Mouse (Mus musculus) embryonic facial prominence, embryonic 14.5 days (tissue): ENCODE measurements around the gene Brat1. TPM values are rescaled to one million over a fixed set of nuclear protein-coding genes. Genes with fewer than 3 reads are reported as not detected.

Source experiments
- ATAC-seq: fragments of 200-750 bp; cut with Nextera tagmentation; 2 replicates; pipeline ENCODE4 v1.8.0; 2017; ENCODE audit warnings: low read depth, moderate number of reproducible peaks, moderate TSS enrichment
- DNase-seq: peaks from one replicate; pipeline ENCODE4 v3.0.0-alpha.2; 2015; ENCODE audit warnings: low spot score
- H3K27ac ChIP-seq: fragments of 300-500 bp; sonication (generic); replicated peaks from 2 replicates; pipeline ENCODE4 v1.5.1; 2014; ENCODE audit warnings: low read depth, mild to moderate bottlenecking, low read length, moderate library complexity
- H3K27me3 ChIP-seq: fragments of 300-500 bp; sonication (generic); replicated peaks from 2 replicates; pipeline ENCODE4 v1.6.1; 2014; ENCODE audit warnings: low read length; ENCODE audit not compliant: control insufficient read depth, insufficient read depth
- H3K36me3 ChIP-seq: fragments of 300-500 bp; sonication (generic); 2 replicates; pipeline ENCODE4 v1.6.1; 2014; ENCODE audit warnings: low read length, mixed read lengths; ENCODE audit not compliant: control insufficient read depth, insufficient read depth
- H3K4me1 ChIP-seq: fragments of 300-500 bp; sonication (generic); 2 replicates; pipeline ENCODE4 v1.6.1; 2014; ENCODE audit warnings: antibody characterized with exemption, low read length; ENCODE audit not compliant: control insufficient read depth, insufficient read depth
- H3K4me2 ChIP-seq: fragments of 300-500 bp; sonication (generic); 2 replicates; pipeline ENCODE4 v1.6.1; 2014; ENCODE audit warnings: low read depth, mild to moderate bottlenecking, low read length, moderate library complexity, mixed read lengths
- H3K4me3 ChIP-seq: fragments of 300-500 bp; sonication (generic); 2 replicates; pipeline ENCODE4 v1.5.1; 2014; ENCODE audit warnings: low read depth, mild to moderate bottlenecking, low read length
- H3K9ac ChIP-seq: fragments of 300-500 bp; sonication (generic); 2 replicates; pipeline ENCODE4 v1.6.1; 2014; ENCODE audit warnings: low read depth, mild to moderate bottlenecking, low read length, moderate library complexity, mixed read lengths
- H3K9me3 ChIP-seq: fragments of 300-500 bp; sonication (generic); 2 replicates; pipeline ENCODE4 v1.6.1; 2016; ENCODE audit warnings: low read length; ENCODE audit not compliant: control insufficient read depth
- WGBS: fragments of 180-500 bp; shearing (Covaris S2); extraction: QIAGEN DNeasy Blood & Tissue Kit; methylation state at CpG from one replicate; pipeline ENCODE4 v1.1.7; 2014; 5-methylcytosine and 5-hydroxymethylcytosine counted together
- polyA plus RNA-seq: library from polyadenylated mRNA; unstranded; fragments of >200 nt; fragmentation: Nextera tagmentation; extraction: Ambion mirVana; gene quantifications from 2 replicates; pipeline ENCODE4 v1.2.1, GENCODE M21; 2014

The Brat1 gene
- polyA plus RNA-seq, 1 experiment from 2014 or later = 17.8 TPM

DNA sequence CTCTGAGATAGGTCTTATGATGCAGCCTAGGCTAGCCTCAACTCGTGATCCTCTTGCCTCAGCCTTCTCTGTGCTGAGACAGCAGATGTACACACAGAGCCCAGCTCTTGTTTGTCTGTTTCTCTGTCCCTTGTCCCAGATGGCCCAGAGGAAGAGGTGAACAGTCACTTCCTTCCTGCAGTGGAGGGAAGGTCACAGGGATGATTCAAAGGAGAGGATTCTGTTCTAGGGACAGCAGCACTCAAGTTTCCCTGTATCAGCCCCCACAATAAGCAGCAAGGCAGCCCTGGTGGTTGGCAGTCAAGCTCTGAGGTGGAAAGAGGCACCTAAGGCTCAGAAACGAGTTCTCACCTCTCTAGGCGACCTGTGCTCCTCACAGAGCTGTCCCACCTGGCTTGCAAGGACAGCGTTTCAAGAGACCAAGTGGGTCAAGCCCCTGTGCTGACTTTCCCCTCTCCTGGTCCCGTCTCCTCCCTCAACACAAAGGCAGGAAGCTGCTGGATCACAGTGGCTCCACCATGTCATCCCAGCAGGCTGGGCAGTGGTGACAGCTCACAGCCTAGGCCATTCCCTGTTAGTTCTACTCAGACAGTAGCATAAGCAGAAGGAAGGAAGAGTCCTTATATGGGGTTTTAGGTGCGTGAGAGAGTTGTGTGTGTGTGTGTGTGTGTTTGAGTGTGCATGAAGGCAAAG, 60.3 kb downstream of the Brat1 start:
- 61% methylated on average over 6 of the region's 6 CpGs for WGBS
- Histone ChIP-seq H3K9ac (no peak overlapping the region), H3K27ac (peak overlapping the region; percentile 42; the same call in 1 of the 2 replicates), H3K36me3 (peaks cover 23% of the 10 kb centered on the region), H3K27me3 (no peaks in the 10 kb centered on the region), H3K4me2 (no peak overlapping the region), H3K9me3 (no peaks in the 10 kb centered on the region), H3K4me3 (no peak overlapping the region), H3K4me1 (peaks cover 11% of the 10 kb centered on the region)
- ATAC-seq (no peak), DNase-seq (no peak)

DNA sequence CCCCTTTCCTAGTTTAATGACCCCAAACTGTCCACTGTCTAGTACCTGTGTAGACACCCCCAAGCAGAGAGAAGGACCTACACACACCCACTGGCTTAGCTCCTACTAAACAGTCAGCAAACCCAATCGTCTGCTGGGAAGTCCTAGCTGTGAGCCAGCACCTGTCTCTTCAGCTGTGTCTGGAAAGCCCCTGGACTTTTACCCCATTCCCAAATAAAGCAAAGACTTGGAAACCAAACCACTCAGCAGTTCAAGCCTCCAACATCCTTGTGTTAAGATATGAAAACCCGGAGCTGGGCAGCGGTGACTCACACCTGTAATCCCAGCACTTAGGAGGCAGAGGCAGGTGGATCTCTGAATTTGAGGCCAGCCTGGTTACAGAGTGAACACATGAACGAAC, 61.8 kb downstream of the Brat1 start:
- no peak overlapping the region for H3K4me2 ChIP-seq
- no peaks in the 10 kb centered on the region for H3K9me3 ChIP-seq
- H3K36me3 ChIP-seq = peaks cover 9% of the 10 kb centered on the region; the same call in 1 of the 2 replicates
- no peak for DNase-seq
- WGBS = 90% methylated on average over 4 of the region's 4 CpGs
- no peak overlapping the region for H3K9ac ChIP-seq
- H3K4me3 ChIP-seq = no peak overlapping the region
- ATAC-seq = no peak
- no peak overlapping the region for H3K27ac ChIP-seq
- peaks cover 14% of the 10 kb centered on the region for H3K4me1 ChIP-seq
- no peaks in the 10 kb centered on the region for H3K27me3 ChIP-seq

GRCm38 (mm10) chr5:140767704-140768141, 62.9 kb downstream of the Brat1 start:
- no peak overlapping the region for H3K4me3 ChIP-seq
- H3K9ac ChIP-seq = no peak overlapping the region
- ATAC-seq = peak; percentile 75
- 13% methylated on average over 6 of the region's 9 CpGs for WGBS
- H3K9me3 ChIP-seq = no peaks in the 10 kb centered on the region
- no peaks in the 10 kb centered on the region for H3K36me3 ChIP-seq
- no peak overlapping the region for H3K4me2 ChIP-seq
- H3K27ac ChIP-seq = peak overlapping the region; percentile 83
- peak; percentile 86 for DNase-seq
- no peaks in the 10 kb centered on the region for H3K27me3 ChIP-seq
- H3K4me1 ChIP-seq = peaks cover 22% of the 10 kb centered on the region

- 74% methylated on average over 5 of the region's 5 CpGs for WGBS
- no peak overlapping the region for H3K4me2 ChIP-seq
- H3K27me3 ChIP-seq = no peaks in the 10 kb centered on the region
- no peak for ATAC-seq
- H3K36me3 ChIP-seq = no peaks in the 10 kb centered on the region
- DNase-seq = no peak
- H3K9me3 ChIP-seq = no peaks in the 10 kb centered on the region
- no peak overlapping the region for H3K4me3 ChIP-seq
- H3K9ac ChIP-seq = no peak overlapping the region
- peak overlapping the region; percentile 83 for H3K27ac ChIP-seq
- peaks cover 22% of the 10 kb centered on the region for H3K4me1 ChIP-seq
Observed at GRCm38 (mm10) chr5:140768333-140768732, 63.5 kb downstream of the Brat1 start.

Other genes with a start within 250 kb of the Brat1 start
- 25.1 and 25.4 TPM in 2 replicates for gene Chst12, start 199.5 kb upstream of the Brat1 start, polyA plus RNA-seq
- gene Grifin, start 139.9 kb upstream of the Brat1 start, polyA plus RNA-seq = not detected in 2 replicates
- 24.6 and 27.9 TPM in 2 replicates for gene Lfng, start 97.7 kb upstream of the Brat1 start, polyA plus RNA-seq
- gene Ttyh3, start 56.0 kb upstream of the Brat1 start, polyA plus RNA-seq = 47.5 and 50.5 TPM in 2 replicates
- gene Iqce, start 2.6 kb upstream of the Brat1 start, polyA plus RNA-seq = 17.2 and 25.1 TPM in 2 replicates
- 0.54 and 0.87 TPM in 2 replicates for gene Amz1, start 19.1 kb downstream of the Brat1 start, polyA plus RNA-seq
- 23.4 and 28.9 TPM in 2 replicates for gene Gna12, start 125.4 kb downstream of the Brat1 start, polyA plus RNA-seq